Mouse (Mus musculus) lung, postnatal 0 days (tissue): Measurements from ENCODE around the gene Ttbk1. TPM values are rescaled to one million over a fixed set of nuclear protein-coding genes. Genes with fewer than 3 reads are reported as not detected.

ENCODE experiments used
- ATAC-seq: fragments of 200-750 bp; cut with Nextera tagmentation; 2 replicates; pipeline ENCODE4 v1.8.0; 2017; ENCODE audit warnings: moderate library complexity
- DNase-seq: peaks from one replicate; pipeline ENCODE4 v3.0.0-alpha.2; 2016; ENCODE audit warnings: low spot score
- H3K27ac ChIP-seq: fragments of 300-500 bp; sonication (generic); 2 replicates; pipeline ENCODE4 v1.5.1; 2014; ENCODE audit warnings: antibody characterized with exemption, mild to moderate bottlenecking, low read length, mixed read lengths
- H3K27me3 ChIP-seq: fragments of 300-500 bp; sonication (generic); replicated peaks from 2 replicates; pipeline ENCODE4 v1.6.1; 2014; ENCODE audit warnings: low read length, mixed read lengths; ENCODE audit not compliant: insufficient read depth
- H3K36me3 ChIP-seq: fragments of 300-500 bp; sonication (generic); 2 replicates; pipeline ENCODE4 v1.6.1; 2014; ENCODE audit warnings: low read length, mixed read lengths; ENCODE audit not compliant: insufficient read depth
- H3K4me1 ChIP-seq: fragments of 300-500 bp; sonication (generic); 2 replicates; pipeline ENCODE4 v1.6.1; 2014; ENCODE audit warnings: antibody characterized with exemption, low read depth, low read length, mixed read lengths; ENCODE audit not compliant: insufficient read depth
- H3K4me2 ChIP-seq: fragments of 300-500 bp; sonication (generic); replicated peaks from 2 replicates; pipeline ENCODE4 v1.6.1; 2014; ENCODE audit warnings: low read depth, mild to moderate bottlenecking, low read length, moderate library complexity, mixed read lengths
- H3K4me3 ChIP-seq: fragments of 300-500 bp; sonication (generic); 2 replicates; pipeline ENCODE4 v1.5.1; 2014; ENCODE audit warnings: low read depth, low read length
- H3K9ac ChIP-seq: fragments of 300-500 bp; sonication (generic); replicated peaks from 2 replicates; pipeline ENCODE4 v1.6.1; 2014; ENCODE audit warnings: low read depth, mild to moderate bottlenecking
- H3K9me3 ChIP-seq: fragments of 300-500 bp; sonication (generic); 2 replicates; pipeline ENCODE4 v1.6.1; 2016; ENCODE audit warnings: low read length, mixed read lengths
- CTCF ChIP-seq: IDR thresholded peaks from 2 replicates; pipeline ENCODE4 v1.5.1; 2016; ENCODE audit warnings: antibody characterized with exemption, mild to moderate bottlenecking
- EP300 ChIP-seq: IDR thresholded peaks from 2 replicates; pipeline ENCODE4 v1.6.1; 2016; ENCODE audit warnings: antibody characterized with exemption, mild to moderate bottlenecking, control low read depth
- WGBS: fragments of 180-500 bp; shearing (Covaris S2); extraction: QIAGEN DNeasy Blood & Tissue Kit; methylation state at CpG from one replicate; pipeline ENCODE4 v1.1.7; 2014; 5-methylcytosine and 5-hydroxymethylcytosine counted together
- polyA plus RNA-seq: library from polyadenylated mRNA; unstranded; fragments of >200 nt; fragmentation: Nextera tagmentation; extraction: Ambion mirVana; gene quantifications from 2 replicates; pipeline ENCODE4 v1.2.1, GENCODE M21; 2015

The Ttbk1 gene
- polyA plus RNA-seq, 1 experiment from 2014 or later, result 0.04 TPM

GRCm38 (mm10) chr17:46436672-46437366, 50.7 kb downstream of the Ttbk1 start:
- peak; percentile 60; the same call in 1 of the 2 replicates for ATAC-seq
- no peak overlapping the region for H3K27ac ChIP-seq
- H3K36me3 ChIP-seq, result no peaks in the 10 kb centered on the region
- no peaks in the 10 kb centered on the region for H3K4me1 ChIP-seq
- H3K4me3 ChIP-seq, result no peak overlapping the region
- H3K9me3 ChIP-seq, result no peaks in the 10 kb centered on the region
- no peak overlapping the region for H3K4me2 ChIP-seq
- no peaks in the 10 kb centered on the region for H3K27me3 ChIP-seq
- no peak overlapping the region for H3K9ac ChIP-seq
- peak; percentile 34 for DNase-seq
- TF ChIP-seq CTCF, result peak; percentile 71
- TF ChIP-seq EP300, result no peak
- WGBS, result 20% methylated on average over 23 of the region's 23 CpGs

GRCm38 (mm10) chr17:46433627-46434026, 53.8 kb downstream of the Ttbk1 start:
- Histone ChIP-seq H3K36me3 (no peaks in the 10 kb centered on the region), H3K4me3 (no peak overlapping the region), H3K4me2 (no peak overlapping the region), H3K9ac (no peak overlapping the region), H3K9me3 (no peaks in the 10 kb centered on the region), H3K27ac (no peak overlapping the region), H3K27me3 (no peaks in the 10 kb centered on the region), H3K4me1 (no peaks in the 10 kb centered on the region)
- ATAC-seq (peak; percentile 65), DNase-seq (no peak)
- TF ChIP-seq EP300 (no peak), CTCF (no peak)
- 7% methylated on average over 17 of the region's 17 CpGs for WGBS

GRCm38 (mm10) chr17:46428761-46429414, 58.6 kb downstream of the Ttbk1 start, which contains the start of gene Crip3:
Gene Crip3 (plus strand): TSS chr17:46428926.
- WGBS, result 7% methylated on average over 16 of the region's 18 CpGs
- Histone ChIP-seq H3K36me3 (no peaks in the 10 kb centered on the region), H3K4me3 (no peak within 1 kb of the TSS), H3K9me3 (no peaks in the 10 kb centered on the region), H3K9ac (no peak within 1 kb of the TSS), H3K27ac (no peak within 1 kb of the TSS), H3K27me3 (no peaks in the 10 kb centered on the region), H3K4me1 (no peaks in the 10 kb centered on the region), H3K4me2 (peak within 1 kb of the TSS; percentile 38)
- no peak; the same call in 1 of the 2 replicates for ATAC-seq
- TF ChIP-seq EP300 (no peak), CTCF (no peak)
- DNase-seq, result peak; percentile 19

GRCm38 (mm10) chr17:46426496-46426895, 61.0 kb downstream of the Ttbk1 start:
- Histone ChIP-seq H3K27me3 (no peaks in the 10 kb centered on the region), H3K36me3 (no peaks in the 10 kb centered on the region), H3K4me3 (no peak overlapping the region), H3K9me3 (no peaks in the 10 kb centered on the region), H3K9ac (no peak overlapping the region), H3K4me1 (no peaks in the 10 kb centered on the region), H3K27ac (no peak overlapping the region), H3K4me2 (no peak overlapping the region)
- TF ChIP-seq CTCF, result no peak
- no peak for TF ChIP-seq EP300
- DNase-seq, result no peak
- no peak for ATAC-seq

GRCm38 (mm10) chr17:46419717-46420116, 67.8 kb downstream of the Ttbk1 start:
- H3K27me3 ChIP-seq, result no peaks in the 10 kb centered on the region
- TF ChIP-seq EP300 (no peak), CTCF (no peak)
- no peak for ATAC-seq
- no peak overlapping the region for H3K27ac ChIP-seq
- H3K4me1 ChIP-seq, result no peaks in the 10 kb centered on the region
- no peak for DNase-seq
- no peak overlapping the region for H3K9ac ChIP-seq
- H3K36me3 ChIP-seq, result no peaks in the 10 kb centered on the region
- no peak overlapping the region for H3K4me3 ChIP-seq
- H3K4me2 ChIP-seq, result no peak overlapping the region
- H3K9me3 ChIP-seq, result no peaks in the 10 kb centered on the region

- H3K27me3 ChIP-seq, result no peaks in the 10 kb centered on the region
- H3K36me3 ChIP-seq, result peaks cover under 1% of the 10 kb centered on the region; the same call in 1 of the 2 replicates
- no peaks in the 10 kb centered on the region for H3K9me3 ChIP-seq
- TF ChIP-seq CTCF (no peak), EP300 (no peak)
- 70% methylated on average over 5 of the region's 5 CpGs for WGBS
- H3K9ac ChIP-seq, result no peak overlapping the region
- ATAC-seq (no peak), DNase-seq (peak; percentile 33)
- H3K4me1 ChIP-seq, result no peaks in the 10 kb centered on the region
- no peak overlapping the region for H3K4me2 ChIP-seq
- no peak overlapping the region for H3K4me3 ChIP-seq
- no peak overlapping the region for H3K27ac ChIP-seq
Measured at GRCm38 (mm10) chr17:46418628-46419027, 68.8 kb downstream of the Ttbk1 start.
